8 mouse cellular contexts compared by ENCODE assay signal in the genomic region with DNA sequence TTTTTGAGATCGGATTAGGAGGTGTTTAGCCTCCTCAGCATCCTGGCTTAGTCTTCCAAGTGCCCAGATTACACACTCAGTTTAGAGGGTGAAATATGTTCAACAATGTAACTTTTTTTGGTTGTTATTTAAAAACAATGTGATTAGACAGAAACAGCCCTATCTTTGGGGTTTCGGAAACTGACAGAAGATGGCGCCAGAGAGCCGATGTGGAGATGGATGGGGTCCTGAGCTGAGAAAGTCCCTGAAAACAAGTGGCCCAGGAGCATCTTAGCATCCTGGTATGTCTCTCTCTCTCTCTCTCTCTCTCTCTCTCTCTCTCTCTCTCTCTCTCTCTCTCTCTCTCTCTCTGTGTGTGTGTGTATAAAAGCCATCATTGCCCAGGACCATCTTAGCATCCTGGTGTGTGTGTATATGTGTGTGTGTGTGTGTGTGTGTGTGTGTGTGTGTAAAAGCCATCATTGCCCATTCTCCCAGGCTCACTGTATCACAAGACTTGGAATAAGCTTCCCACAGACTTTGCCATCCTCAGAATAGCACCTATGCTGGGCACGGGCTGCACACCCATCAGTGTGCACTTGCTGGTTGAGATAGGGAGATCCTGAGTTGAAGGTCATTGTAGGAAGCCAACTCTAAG.
DNase-seq lines count a peak whose midpoint lies in the region; ATAC-seq and TF ChIP-seq lines count a peak whose summit lies in the region.

No protein-coding gene starts in this region.

- DNase-seq in thymus, adult 2 months: peak; percentile 65
- DNase-seq in thymus, adult 18-20 months: no peak
- peak; percentile 58 to 73 for DNase-seq in adrenal gland, postnatal 36 days
- DNase-seq in forebrain, embryonic 11.5 days (ENCODE audit: low spot score): peak; percentile 84
- peak; percentile 60 for DNase-seq in kidney, adult 2 months
- peak; percentile 41 to 58 for DNase-seq in lung, adult 18-20 months
- DNase-seq in ovary, postnatal 36 days (ENCODE audit: low spot score): peak; percentile 54

- no peaks in the 10 kb centered on the region for H3K9me3 ChIP-seq in forebrain, embryonic 11.5 days (ENCODE audit: control insufficient read depth, low read length)

- WGBS in thymus, adult 2 months: 25% methylated on average over 5 of the region's 5 CpGs
- 24% methylated on average over 5 of the region's 5 CpGs for WGBS in forebrain, embryonic 11.5 days
- 23% methylated on average over 5 of the region's 5 CpGs for WGBS in kidney, adult 2 months

- peaks cover 2% of the 10 kb centered on the region; the same call in 1 of the 2 replicates for H3K4me1 ChIP-seq in thymus, adult 2 months (replicated peaks; ENCODE audit: control insufficient read depth, insufficient read depth, low read length)
- H3K4me1 ChIP-seq in forebrain, embryonic 11.5 days (replicated peaks; ENCODE audit: control insufficient read depth, insufficient read depth, low read length): no peaks in the 10 kb centered on the region
- H3K4me1 ChIP-seq in kidney, adult 2 months (ENCODE audit: control insufficient read depth, insufficient read depth, low read length): no peaks in the 10 kb centered on the region; the same call in 1 of the 2 replicates

- H3K4me2 ChIP-seq in forebrain, embryonic 11.5 days (ENCODE audit: low read depth, low read length, severe bottlenecking): no peak overlapping the region

- TF ChIP-seq CTCF in thymus, adult 2 months (IDR thresholded peaks at IDR 0.05; ENCODE audit: borderline replicate concordance, control insufficient read depth, extremely low read depth, insufficient read depth, low read length, poor library complexity): no peak
- peak; percentile 70 for TF ChIP-seq CTCF in kidney, adult 2 months (conservative IDR thresholded peaks at IDR 0.05; ENCODE audit: insufficient read depth, insufficient read length, low read depth, low read length)

- no peak for TF ChIP-seq POLR2A in thymus, adult 2 months (IDR thresholded peaks at IDR 0.05; ENCODE audit: control insufficient read depth, extremely low read depth, insufficient read depth, low read length, poor library complexity)
- no peak for TF ChIP-seq POLR2A in kidney, adult 2 months (IDR thresholded peaks at IDR 0.05; ENCODE audit: low read depth, low read length)

- no peak overlapping the region for H3K9ac ChIP-seq in forebrain, embryonic 11.5 days (ENCODE audit: low read length)

- no peaks in the 10 kb centered on the region for H3K27me3 ChIP-seq in thymus, adult 2 months (ENCODE audit: control insufficient read depth, insufficient read depth, low read length)
- H3K27me3 ChIP-seq in forebrain, embryonic 11.5 days (ENCODE audit: control insufficient read depth, insufficient read depth, low read length): no peaks in the 10 kb centered on the region
- no peaks in the 10 kb centered on the region for H3K27me3 ChIP-seq in kidney, adult 2 months (replicated peaks; ENCODE audit: control insufficient read depth, insufficient read depth, low read length)

- no peak overlapping the region for H3K4me3 ChIP-seq in thymus, adult 2 months (ENCODE audit: control insufficient read depth, insufficient read depth, low read length)
- no peak overlapping the region for H3K4me3 ChIP-seq in forebrain, embryonic 11.5 days (ENCODE audit: low read depth, low read length)
- no peak overlapping the region for H3K4me3 ChIP-seq in kidney, adult 2 months (ENCODE audit: insufficient read depth, low read depth, low read length)

- no peak overlapping the region for H3K27ac ChIP-seq in thymus, adult 2 months (ENCODE audit: control insufficient read depth, insufficient read depth, low read length)
- no peak overlapping the region for H3K27ac ChIP-seq in forebrain, embryonic 11.5 days (ENCODE audit: low read depth, low read length)
- no peak overlapping the region for H3K27ac ChIP-seq in kidney, adult 2 months (ENCODE audit: insufficient read depth, low read depth, low read length)

- H3K36me3 ChIP-seq in thymus, adult 2 months (ENCODE audit: control insufficient read depth, insufficient read depth, low read length): no peaks in the 10 kb centered on the region
- H3K36me3 ChIP-seq in forebrain, embryonic 11.5 days (ENCODE audit: control insufficient read depth, insufficient read depth, low read length): no peaks in the 10 kb centered on the region
- no peaks in the 10 kb centered on the region for H3K36me3 ChIP-seq in kidney, adult 2 months (ENCODE audit: control insufficient read depth, insufficient read depth, low read length)

- ATAC-seq in forebrain, embryonic 11.5 days (replicated peaks; ENCODE audit: low FRiP score): no peak
- no peak for ATAC-seq in megakaryocyte, adult 5-6 weeks (ENCODE audit: poor library complexity, severe bottlenecking)

Comparison
In these comparisons a context has a peak if more than half of its experiments do, and no peak if none do; other contexts are left out.
1. DNase-seq: peak in thymus, adult 2 months (single experiment), adrenal gland, postnatal 36 days (2 of 2), forebrain, embryonic 11.5 days (single experiment), kidney, adult 2 months (single experiment), lung, adult 18-20 months (2 of 2) and ovary, postnatal 36 days (single experiment); none in thymus, adult 18-20 months (0 of 2).